Mouse (Mus musculus) kidney, embryonic 16.5 days (tissue): Measurements from ENCODE around the gene Gnb5. TPM values are rescaled to one million over a fixed set of nuclear protein-coding genes. Genes with fewer than 3 reads are reported as not detected.

Experiments
- ATAC-seq: fragments of 200-750 bp; cut with Nextera tagmentation; 2 replicates; pipeline ENCODE4 v1.8.0; 2017; ENCODE audit warnings: moderate TSS enrichment; ENCODE audit not compliant: low FRiP score, low TSS enrichment
- H3K27ac ChIP-seq: fragments of 300-500 bp; sonication (generic); 2 replicates; pipeline ENCODE4 v1.5.1; 2014; ENCODE audit warnings: low read length
- H3K27me3 ChIP-seq: fragments of 300-500 bp; sonication (generic); 2 replicates; pipeline ENCODE4 v1.6.1; 2014; ENCODE audit warnings: low read length, control low read depth, mixed read lengths; ENCODE audit not compliant: insufficient read depth
- H3K36me3 ChIP-seq: fragments of 300-500 bp; sonication (generic); 2 replicates; pipeline ENCODE4 v1.6.1; 2014; ENCODE audit warnings: low read length, control low read depth, mixed read lengths; ENCODE audit not compliant: insufficient read depth
- H3K4me1 ChIP-seq: fragments of 300-500 bp; sonication (generic); 2 replicates; pipeline ENCODE4 v1.6.1; 2014; ENCODE audit warnings: low read length, control low read depth, mixed read lengths; ENCODE audit not compliant: insufficient read depth
- H3K4me2 ChIP-seq: fragments of 300-500 bp; sonication (generic); replicated peaks from 2 replicates; pipeline ENCODE4 v1.6.1; 2014; ENCODE audit warnings: low read depth, low read length
- H3K4me3 ChIP-seq: fragments of 300-500 bp; sonication (generic); 2 replicates; pipeline ENCODE4 v1.5.1; 2014; ENCODE audit warnings: mild to moderate bottlenecking, low read length
- H3K9ac ChIP-seq: fragments of 300-500 bp; sonication (generic); replicated peaks from 2 replicates; pipeline ENCODE4 v1.6.1; 2014; ENCODE audit warnings: low read length
- H3K9me3 ChIP-seq: fragments of 300-500 bp; sonication (generic); 2 replicates; pipeline ENCODE4 v1.6.1; 2016; ENCODE audit warnings: low read length, control low read depth
- WGBS: fragments of 180-500 bp; shearing (Covaris S2); extraction: QIAGEN DNeasy Blood & Tissue Kit; methylation state at CpG from one replicate; pipeline ENCODE4 v1.1.7; 2014; 5-methylcytosine and 5-hydroxymethylcytosine counted together
- polyA plus RNA-seq: library from polyadenylated mRNA; unstranded; fragments of >200 nt; fragmentation: Nextera tagmentation; extraction: Ambion mirVana; gene quantifications from 2 replicates; pipeline ENCODE4 v1.2.1, GENCODE M21; 2015

Gnb5 gene
- polyA plus RNA-seq, 1 experiment from 2014 or later: 30.9 TPM

DNA sequence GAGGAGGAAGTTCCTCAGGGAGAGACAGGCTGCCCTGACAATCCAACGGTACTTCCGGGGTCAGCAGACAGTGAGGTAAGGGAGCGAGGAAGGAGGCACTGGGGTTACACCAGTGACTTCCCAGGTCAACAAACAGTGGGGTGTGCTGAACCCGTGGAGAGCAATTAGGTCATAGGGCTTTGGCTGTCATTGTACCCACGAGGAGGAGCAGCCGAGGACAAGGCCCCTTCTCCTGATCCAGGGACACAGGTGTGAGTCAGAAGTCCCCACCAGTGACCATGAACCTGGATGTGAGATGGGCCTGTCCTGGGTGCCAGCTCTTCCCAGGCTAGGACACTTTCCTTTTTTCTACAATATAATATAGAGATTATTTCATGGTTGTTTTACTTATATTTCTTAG is 32.4 kb upstream of the Gnb5 start:
- no peak for ATAC-seq
- H3K27me3 ChIP-seq: no peaks in the 10 kb centered on the region
- no peaks in the 10 kb centered on the region for H3K4me1 ChIP-seq
- H3K4me3 ChIP-seq: no peak overlapping the region
- WGBS: 50% methylated on average over 6 of the region's 6 CpGs
- H3K9me3 ChIP-seq: no peaks in the 10 kb centered on the region
- H3K27ac ChIP-seq: no peak overlapping the region
- H3K4me2 ChIP-seq: no peak overlapping the region
- no peak overlapping the region for H3K9ac ChIP-seq
- no peaks in the 10 kb centered on the region for H3K36me3 ChIP-seq

DNA sequence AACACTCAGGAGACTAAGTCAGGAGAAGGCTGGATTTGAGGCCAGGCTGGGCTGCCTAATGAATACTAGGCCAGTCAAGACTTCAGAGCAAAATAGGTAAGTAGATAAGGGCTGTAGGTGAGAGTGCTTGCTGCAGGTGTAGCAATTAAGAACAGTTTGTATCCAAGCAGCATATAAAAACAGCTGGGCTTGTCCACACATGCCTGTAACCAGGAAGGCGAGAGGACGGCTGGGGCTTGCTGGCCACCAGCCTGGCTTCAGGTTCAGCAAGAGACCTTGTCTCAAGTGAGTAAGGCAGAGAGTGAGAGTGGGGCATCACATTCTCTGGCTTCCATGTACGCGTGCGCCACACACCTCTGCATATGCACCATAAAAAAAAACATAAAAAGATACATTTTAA is 31.6 kb upstream of the Gnb5 start:
- no peak overlapping the region for H3K9ac ChIP-seq
- no peak for ATAC-seq
- H3K9me3 ChIP-seq: no peaks in the 10 kb centered on the region
- no peak overlapping the region for H3K4me2 ChIP-seq
- no peaks in the 10 kb centered on the region for H3K36me3 ChIP-seq
- no peak overlapping the region for H3K27ac ChIP-seq
- H3K4me1 ChIP-seq: no peaks in the 10 kb centered on the region
- WGBS: 92% methylated on average over 5 of the region's 5 CpGs
- no peak overlapping the region for H3K4me3 ChIP-seq
- H3K27me3 ChIP-seq: no peaks in the 10 kb centered on the region

DNA sequence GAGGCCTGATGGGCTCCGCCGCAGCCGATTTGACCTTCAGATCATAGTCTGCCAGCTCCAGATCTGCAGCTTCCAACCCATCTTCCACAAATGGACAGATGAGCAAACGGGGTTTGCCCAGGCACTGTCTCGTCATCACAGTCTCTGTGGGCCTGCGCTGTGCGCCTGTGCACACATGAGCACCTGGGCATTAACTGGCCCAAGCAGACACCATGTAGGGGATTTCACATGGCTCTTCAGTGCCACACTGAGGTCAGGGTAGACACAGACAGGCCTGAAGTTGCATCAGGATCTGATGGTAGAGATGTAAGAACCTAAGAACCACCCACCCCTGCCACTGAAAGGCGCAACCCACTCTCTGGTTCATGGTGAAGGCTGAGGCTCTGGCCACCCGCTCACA is 31.0 kb upstream of the Gnb5 start:
- 94% methylated on average over 9 of the region's 9 CpGs for WGBS
- no peak for ATAC-seq
- no peaks in the 10 kb centered on the region for H3K9me3 ChIP-seq

DNA sequence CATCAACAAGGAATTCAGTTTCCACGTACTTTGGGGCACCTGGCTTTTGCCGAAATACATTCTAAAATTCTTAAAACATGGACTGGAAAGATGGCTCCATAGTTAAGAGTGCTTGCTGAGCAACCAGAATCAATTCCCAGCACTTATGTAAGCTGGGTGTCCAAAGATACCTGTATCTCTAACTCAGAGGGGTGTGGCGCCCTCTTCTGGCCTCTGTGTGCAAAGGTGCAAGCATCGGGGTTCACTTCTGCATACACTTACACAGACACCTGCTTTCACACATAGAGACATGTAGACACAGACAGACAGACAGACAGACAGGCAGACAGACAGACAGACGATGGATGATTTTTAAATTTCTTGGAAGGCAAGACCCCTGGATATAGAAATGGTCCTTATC is 25.3 kb upstream of the Gnb5 start:
- no peak overlapping the region for H3K27ac ChIP-seq
- ATAC-seq: no peak
- no peaks in the 10 kb centered on the region for H3K9me3 ChIP-seq
- no peaks in the 10 kb centered on the region for H3K4me1 ChIP-seq
- no peaks in the 10 kb centered on the region for H3K27me3 ChIP-seq
- H3K4me3 ChIP-seq: no peak overlapping the region
- H3K9ac ChIP-seq: no peak overlapping the region
- WGBS: 49% methylated on average over 5 of the region's 5 CpGs
- H3K36me3 ChIP-seq: no peaks in the 10 kb centered on the region
- no peak overlapping the region for H3K4me2 ChIP-seq

More for the DNA sequence above, 31.0 kb upstream of the Gnb5 start:
- H3K4me3 ChIP-seq: no peak overlapping the region
- H3K9ac ChIP-seq: no peak overlapping the region
- H3K4me1 ChIP-seq: no peaks in the 10 kb centered on the region
- no peaks in the 10 kb centered on the region for H3K36me3 ChIP-seq
- H3K27ac ChIP-seq: no peak overlapping the region
- H3K4me2 ChIP-seq: no peak overlapping the region
- no peaks in the 10 kb centered on the region for H3K27me3 ChIP-seq

DNA sequence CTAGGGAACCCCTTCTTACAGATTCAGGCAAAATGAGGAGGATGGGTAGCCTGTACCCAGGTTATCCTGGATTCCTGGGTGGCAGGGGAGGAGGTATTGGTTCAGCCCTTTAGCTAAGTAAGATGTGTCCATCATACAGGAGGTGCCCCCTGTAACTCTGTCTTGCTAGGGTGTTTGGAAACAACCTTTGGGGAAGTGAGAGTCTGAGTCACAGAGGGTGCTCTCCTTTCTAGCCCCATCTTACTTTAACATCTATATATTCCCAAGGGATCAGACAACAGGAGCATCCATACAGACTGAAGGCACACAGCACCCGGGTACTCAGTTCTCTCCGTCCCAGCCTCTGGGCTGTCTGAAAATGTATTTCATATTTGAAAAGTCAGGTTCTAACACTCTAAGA is 23.9 kb upstream of the Gnb5 start:
- Histone ChIP-seq H3K36me3 (no peaks in the 10 kb centered on the region), H3K27me3 (no peaks in the 10 kb centered on the region), H3K27ac (no peak overlapping the region), H3K9me3 (no peaks in the 10 kb centered on the region), H3K4me3 (no peak overlapping the region), H3K4me1 (no peaks in the 10 kb centered on the region), H3K4me2 (no peak overlapping the region), H3K9ac (no peak overlapping the region)
- no peak for ATAC-seq
- WGBS: 87% methylated on average over 2 of the region's 2 CpGs

DNA sequence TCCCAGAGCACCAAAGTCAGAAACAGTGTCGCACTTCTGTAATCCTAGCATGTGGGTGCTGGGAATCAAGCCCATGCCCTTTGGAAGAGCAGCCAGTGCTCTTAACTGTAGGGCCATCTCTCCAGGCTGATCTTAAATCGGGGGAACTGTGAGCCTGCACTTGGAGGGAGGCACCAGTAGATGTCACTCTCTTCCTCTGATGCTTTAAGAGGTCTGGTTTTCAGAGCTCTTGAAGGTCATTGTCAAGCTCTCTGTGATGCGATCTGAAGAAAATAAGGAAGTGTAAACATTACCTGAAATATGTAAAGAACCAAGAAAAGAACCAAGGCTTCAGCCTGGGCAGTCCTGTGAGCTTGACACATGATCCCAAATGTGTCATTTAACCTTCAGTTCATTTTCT is 23.3 kb upstream of the Gnb5 start:
- Histone ChIP-seq H3K4me1 (no peaks in the 10 kb centered on the region), H3K36me3 (no peaks in the 10 kb centered on the region), H3K4me3 (no peak overlapping the region), H3K9ac (no peak overlapping the region), H3K27me3 (no peaks in the 10 kb centered on the region), H3K4me2 (no peak overlapping the region), H3K27ac (no peak overlapping the region), H3K9me3 (no peaks in the 10 kb centered on the region)
- WGBS: 14% methylated on average over 3 of the region's 3 CpGs
- peak; percentile 23; the same call in 1 of the 2 replicates for ATAC-seq

DNA sequence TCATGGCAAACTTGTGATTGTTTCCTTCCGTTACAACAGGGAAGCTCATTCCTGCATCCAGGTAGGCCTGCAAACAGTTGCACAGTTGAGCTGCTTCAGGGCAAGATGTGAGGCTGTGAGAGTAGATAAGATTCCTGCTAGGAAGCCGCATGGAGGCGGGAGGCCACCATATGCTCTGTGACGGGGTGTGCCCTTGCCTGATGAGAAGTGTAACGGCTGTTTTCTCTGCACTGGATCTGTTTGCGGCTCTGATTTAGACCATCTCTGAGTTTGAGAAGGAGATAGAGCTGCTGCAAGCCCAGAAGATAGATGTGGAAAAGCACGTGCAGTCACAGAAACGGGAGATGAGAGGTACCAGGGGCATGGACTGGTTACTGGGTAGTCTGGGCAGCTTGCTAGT is 22.5 kb upstream of the Gnb5 start:
- no peak for ATAC-seq
- WGBS: 77% methylated on average over 8 of the region's 8 CpGs
- Histone ChIP-seq H3K27me3 (no peaks in the 10 kb centered on the region), H3K4me2 (no peak overlapping the region), H3K36me3 (no peaks in the 10 kb centered on the region), H3K9ac (no peak overlapping the region), H3K9me3 (no peaks in the 10 kb centered on the region), H3K4me1 (no peaks in the 10 kb centered on the region), H3K27ac (no peak overlapping the region), H3K4me3 (no peak overlapping the region)

DNA sequence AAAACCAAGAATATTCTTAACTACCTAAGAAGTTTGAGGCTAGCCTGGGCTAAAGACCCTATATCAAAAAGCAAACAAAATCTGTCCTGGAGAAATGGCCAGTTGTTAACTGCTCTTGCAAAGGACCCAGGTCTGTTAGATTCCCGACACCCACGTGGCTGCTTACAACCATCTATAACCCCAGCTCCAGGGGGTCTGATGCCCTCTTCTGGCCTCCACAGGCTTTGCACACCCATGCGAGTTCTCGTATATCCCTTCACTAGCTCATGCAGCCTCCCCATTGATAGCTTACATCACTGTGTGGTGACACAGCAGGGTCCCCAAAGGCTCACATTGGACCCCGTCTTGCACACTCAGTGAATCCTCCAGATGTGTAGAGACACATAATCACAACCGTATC is 20.7 kb upstream of the Gnb5 start:
- Histone ChIP-seq H3K4me1 (no peaks in the 10 kb centered on the region), H3K4me2 (no peak overlapping the region), H3K36me3 (no peaks in the 10 kb centered on the region), H3K27me3 (no peaks in the 10 kb centered on the region), H3K27ac (no peak overlapping the region), H3K9me3 (no peaks in the 10 kb centered on the region), H3K4me3 (no peak overlapping the region), H3K9ac (no peak overlapping the region)
- ATAC-seq: no peak
- WGBS: 87% methylated on average over 6 of the region's 6 CpGs

DNA sequence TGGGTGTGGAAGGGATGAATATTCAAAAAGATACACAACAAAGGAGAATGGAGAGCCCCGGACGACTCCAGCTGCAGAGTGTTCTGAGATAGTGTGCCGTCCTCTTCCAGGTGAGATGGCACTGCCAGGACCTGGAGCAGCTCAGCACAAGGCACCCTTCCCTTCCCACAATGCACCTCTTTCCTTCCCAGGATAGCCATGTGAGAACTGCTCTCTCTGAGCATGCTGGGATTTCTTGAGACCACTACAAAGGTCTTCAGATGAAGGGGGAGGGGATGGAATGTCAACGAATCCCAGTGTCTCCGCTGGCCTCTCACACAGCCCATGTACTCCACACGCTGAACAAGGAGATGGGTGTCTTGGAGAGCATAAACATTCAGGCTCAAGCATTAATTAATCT is 18.5 kb upstream of the Gnb5 start:
- Histone ChIP-seq H3K9me3 (no peaks in the 10 kb centered on the region), H3K4me1 (no peaks in the 10 kb centered on the region), H3K4me3 (no peak overlapping the region), H3K27ac (no peak overlapping the region), H3K9ac (no peak overlapping the region), H3K27me3 (no peaks in the 10 kb centered on the region), H3K4me2 (no peak overlapping the region), H3K36me3 (no peaks in the 10 kb centered on the region)
- ATAC-seq: no peak
- 66% methylated on average over 6 of the region's 6 CpGs for WGBS

DNA sequence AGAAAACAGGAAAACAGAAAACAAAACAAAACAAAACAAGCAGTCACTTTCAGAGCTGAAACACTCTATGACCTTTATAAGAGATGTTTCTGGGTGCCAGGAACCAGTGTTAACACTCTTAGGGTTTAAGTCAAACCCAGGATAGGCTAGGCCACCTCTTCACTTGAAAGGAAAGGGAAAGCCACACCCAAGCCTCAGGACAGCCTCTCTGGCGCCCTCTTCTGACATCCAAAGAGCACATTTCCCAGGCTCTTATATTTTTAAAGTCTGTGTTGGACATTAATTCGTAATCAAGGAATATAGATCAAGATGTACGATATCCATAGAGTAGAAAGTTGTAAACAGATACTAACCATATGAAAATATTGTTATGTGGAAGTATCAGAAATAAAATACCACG is 16.5 kb upstream of the Gnb5 start:
- H3K4me3 ChIP-seq: no peak overlapping the region
- H3K9me3 ChIP-seq: no peaks in the 10 kb centered on the region
- H3K9ac ChIP-seq: no peak overlapping the region
- no peak overlapping the region for H3K27ac ChIP-seq
- no peaks in the 10 kb centered on the region for H3K4me1 ChIP-seq
- ATAC-seq: no peak
- WGBS: 52% methylated on average over 4 of the region's 4 CpGs
- H3K36me3 ChIP-seq: no peaks in the 10 kb centered on the region
- H3K27me3 ChIP-seq: no peaks in the 10 kb centered on the region
- H3K4me2 ChIP-seq: no peak overlapping the region

DNA sequence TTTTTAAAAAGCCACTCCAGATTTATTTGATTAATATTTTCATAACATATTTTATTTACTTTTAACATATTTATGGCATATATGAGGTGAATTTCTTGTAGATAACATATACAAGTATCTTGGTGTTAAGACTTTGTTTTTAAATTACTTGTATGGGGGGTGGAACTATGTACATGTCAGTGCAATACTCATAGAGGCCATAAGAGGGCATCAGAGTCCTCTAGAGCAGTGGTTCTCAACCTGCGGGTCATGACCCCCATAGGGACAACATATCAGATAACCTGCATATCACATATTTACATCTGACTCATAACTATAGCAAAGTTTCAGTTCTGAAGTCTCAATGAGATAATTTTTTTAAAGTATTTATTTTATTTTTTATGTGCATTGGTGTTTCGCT is 6.7 kb upstream of the Gnb5 start:
- Histone ChIP-seq H3K4me3 (no peak overlapping the region), H3K27me3 (no peaks in the 10 kb centered on the region), H3K9ac (no peak overlapping the region), H3K36me3 (no peaks in the 10 kb centered on the region), H3K4me2 (no peak overlapping the region), H3K9me3 (peaks cover 3% of the 10 kb centered on the region; the same call in 1 of the 2 replicates), H3K4me1 (no peaks in the 10 kb centered on the region), H3K27ac (no peak overlapping the region)
- no peak for ATAC-seq
- 87% methylated on average over 2 of the region's 2 CpGs for WGBS
